Mouse (Mus musculus) heart, postnatal 25 days (tissue): Measurements from ENCODE around the gene Tor1aip1. TPM values are rescaled to one million over a fixed set of nuclear protein-coding genes. Genes with fewer than 3 reads are reported as not detected.
"Not testable (repeated sequence)": the region's sequence is repeated elsewhere in the genome, so short reads cannot be mapped to it uniquely, and the experiment has no call there.

ENCODE experiments used
- DNase-seq: peaks from one replicate; pipeline ENCODE4 v3.0.0; 2022; ENCODE audit warnings: low spot score
- intact Hi-C: fragments of 180-260 bp; cut with DNase I; formaldehyde crosslinking; loops from one replicate; pipeline ENCODE4 v1.15.1; 2025
- total RNA-seq, 2 experiments: library from RNA; stranded (reverse); gene quantifications; 2 replicates each; pipeline ENCODE4 v1.2.3; 2021

Gene Tor1aip1
- total RNA-seq = 10 to 100 TPM; 73.0 to 76.3 TPM

GRCm38 (mm10) chr1:156035930-156036737, at the start of gene Tor1aip1:
Gene Tor1aip1, minus strand, starts transcription at chr1:156036480.
- intact Hi-C loops = loop anchor here (2.0 kb wide), 1 partner anchor 63 kb away; the partner anchor contains the start of gene Cep350

GRCm38 (mm10) chr1:156085770-156086169, 49.5 kb upstream of the Tor1aip1 start:
- intact Hi-C loops = loop anchor here (1.0 to 5.0 kb wide), 4 partner anchors 144 to 547 kb away; no protein-coding TSS in a partner anchor

More at GRCm38 (mm10) chr1:156035930-156036737, at the start of gene Tor1aip1:
- peak; percentile 98 for DNase-seq

GRCm38 (mm10) chr1:156084603-156085002, 48.3 kb upstream of the Tor1aip1 start:
- no peak for DNase-seq
- intact Hi-C loops = loop anchor here (1.0 to 5.0 kb wide), 3 partner anchors 157 to 548 kb away; no protein-coding TSS in a partner anchor

More at GRCm38 (mm10) chr1:156085770-156086169, 49.5 kb upstream of the Tor1aip1 start:
- no peak for DNase-seq

- intact Hi-C loops = no loop called here
- DNase-seq = no peak
Measured at GRCm38 (mm10) chr1:156077655-156078054, 41.4 kb upstream of the Tor1aip1 start.

- intact Hi-C loops = no loop called here
- no peak for DNase-seq
Measured at GRCm38 (mm10) chr1:156076474-156076873, 40.2 kb upstream of the Tor1aip1 start.

- intact Hi-C loops = no loop called here
- no peak for DNase-seq
Measured at GRCm38 (mm10) chr1:156074575-156074974, 38.3 kb upstream of the Tor1aip1 start.

- intact Hi-C loops = no loop called here
- DNase-seq = no peak
Measured at GRCm38 (mm10) chr1:156073169-156073821, 37.0 kb upstream of the Tor1aip1 start.

- DNase-seq = no peak
- intact Hi-C loops = no loop called here
Measured at GRCm38 (mm10) chr1:156070106-156070505, 33.8 kb upstream of the Tor1aip1 start.

- intact Hi-C loops = no loop called here
- no peak for DNase-seq
Measured at GRCm38 (mm10) chr1:156066133-156066532, 29.9 kb upstream of the Tor1aip1 start.

GRCm38 (mm10) chr1:156062193-156062592, 25.9 kb upstream of the Tor1aip1 start:
- no peak for DNase-seq
- intact Hi-C loops = no loop called here

- DNase-seq = no peak
- intact Hi-C loops = no loop called here
Measured at GRCm38 (mm10) chr1:156058207-156058606, 21.9 kb upstream of the Tor1aip1 start.

- no peak for DNase-seq
- intact Hi-C loops = no loop called here
Measured at GRCm38 (mm10) chr1:156046688-156047087, 10.4 kb upstream of the Tor1aip1 start.

- DNase-seq = no peak
- intact Hi-C loops = no loop called here
Measured at GRCm38 (mm10) chr1:156044211-156044611, 7.9 kb upstream of the Tor1aip1 start.

GRCm38 (mm10) chr1:156043027-156043426, 6.7 kb upstream of the Tor1aip1 start:
- no peak for DNase-seq
- intact Hi-C loops = no loop called here

GRCm38 (mm10) chr1:156042481-156042880, 6.2 kb upstream of the Tor1aip1 start:
- no peak for DNase-seq
- intact Hi-C loops = no loop called here

GRCm38 (mm10) chr1:156041451-156042241, 5.4 kb upstream of the Tor1aip1 start:
- intact Hi-C loops = no loop called here
- no peak for DNase-seq

GRCm38 (mm10) chr1:156040731-156041401, 4.6 kb upstream of the Tor1aip1 start:
- DNase-seq = peak; percentile 88
- intact Hi-C loops = no loop called here

- DNase-seq, intact Hi-C loops: not testable (repeated sequence)
Measured at GRCm38 (mm10) chr1:156039989-156040388, 3.7 kb upstream of the Tor1aip1 start.

GRCm38 (mm10) chr1:156037144-156037583, 884 bp upstream of the Tor1aip1 start:
- DNase-seq = peak; percentile 13
- intact Hi-C loops = no loop called here
